Mouse (Mus musculus) spleen, adult 2 months (tissue): ENCODE measurements around the gene Mid1. TPM values are rescaled to one million over a fixed set of nuclear protein-coding genes. Genes with fewer than 3 reads are reported as not detected.
"Not testable (repeated sequence)": the region's sequence is repeated elsewhere in the genome, so short reads cannot be mapped to it uniquely, and the experiment has no call there.

ENCODE experiments used
- DNase-seq, 2 experiments: peaks; one replicate each; pipeline versions ENCODE4 v3.0.0 to v3.0.0-alpha.2; 2012 to 2021; ENCODE audit warnings: low spot score in 2 of 2, low read depth in 1 of 2
- H3K27ac ChIP-seq: fragments of 200-500 bp; 2 replicates; pipeline ENCODE4 v1.5.1; 2012; ENCODE audit warnings: low read length, inconsistent platforms; ENCODE audit not compliant: insufficient read depth
- H3K27me3 ChIP-seq: fragments of 200-500 bp; 2 replicates; pipeline ENCODE4 v1.6.1; 2012; ENCODE audit warnings: mild to moderate bottlenecking, moderate library complexity, low read length, inconsistent platforms; ENCODE audit not compliant: control insufficient read depth, insufficient read depth
- H3K36me3 ChIP-seq: fragments of 200-500 bp; 2 replicates; pipeline ENCODE4 v1.6.1; 2012; ENCODE audit warnings: mild to moderate bottlenecking, low read length, inconsistent platforms; ENCODE audit not compliant: control insufficient read depth, insufficient read depth
- H3K4me1 ChIP-seq: fragments of 200-500 bp; 2 replicates; pipeline ENCODE4 v1.6.1; 2011; ENCODE audit warnings: inconsistent platforms; ENCODE audit not compliant: control insufficient read depth, insufficient read depth, insufficient read length
- H3K4me3 ChIP-seq: fragments of 200-500 bp; 2 replicates; pipeline ENCODE4 v1.5.1; 2011; ENCODE audit warnings: mild to moderate bottlenecking, inconsistent platforms; ENCODE audit not compliant: insufficient read depth, insufficient read length; ENCODE audit errors: extremely low read depth
- WGBS: fragments of 180-500 bp; shearing (Covaris S2); methylation state at CpG from one replicate; pipeline ENCODE4 v1.1.7; 2018; 5-methylcytosine and 5-hydroxymethylcytosine counted together
- polyA plus RNA-seq: library from polyadenylated mRNA; depleted of rRNA; stranded (reverse); fragments of >200 nt; gene quantifications from 2 replicates; pipeline ENCODE4 v1.2.3, GENCODE M21; 2012

Gene Mid1
- polyA plus RNA-seq, 1 experiment = 4.1 TPM

DNA sequence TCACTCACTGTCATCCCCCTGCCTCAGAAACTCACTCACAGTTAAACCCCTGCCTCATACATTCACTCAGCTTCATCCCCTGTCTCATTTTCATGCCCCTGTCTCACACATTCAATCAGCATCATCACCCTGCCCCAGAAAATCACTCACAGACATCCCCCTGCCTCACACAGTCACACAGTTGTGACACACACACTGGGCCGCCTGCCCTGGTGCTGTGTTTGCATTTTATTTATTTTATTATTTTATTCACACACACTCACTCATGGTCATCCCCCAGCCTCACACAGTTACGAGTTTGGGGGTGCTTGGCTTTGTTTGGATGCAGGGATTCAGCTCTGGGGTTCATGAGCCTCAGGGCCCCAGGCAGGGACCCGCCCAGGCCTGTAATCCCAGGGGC lies 323.6 kb downstream of the Mid1 start:
- not testable (repeated sequence) for H3K27me3 ChIP-seq, H3K4me1 ChIP-seq, H3K27ac ChIP-seq, H3K4me3 ChIP-seq, H3K36me3 ChIP-seq
- DNase-seq = peak in 1 of 2 experiments; percentile 38
- WGBS = 43% methylated on average over 3 of the region's 3 CpGs

DNA sequence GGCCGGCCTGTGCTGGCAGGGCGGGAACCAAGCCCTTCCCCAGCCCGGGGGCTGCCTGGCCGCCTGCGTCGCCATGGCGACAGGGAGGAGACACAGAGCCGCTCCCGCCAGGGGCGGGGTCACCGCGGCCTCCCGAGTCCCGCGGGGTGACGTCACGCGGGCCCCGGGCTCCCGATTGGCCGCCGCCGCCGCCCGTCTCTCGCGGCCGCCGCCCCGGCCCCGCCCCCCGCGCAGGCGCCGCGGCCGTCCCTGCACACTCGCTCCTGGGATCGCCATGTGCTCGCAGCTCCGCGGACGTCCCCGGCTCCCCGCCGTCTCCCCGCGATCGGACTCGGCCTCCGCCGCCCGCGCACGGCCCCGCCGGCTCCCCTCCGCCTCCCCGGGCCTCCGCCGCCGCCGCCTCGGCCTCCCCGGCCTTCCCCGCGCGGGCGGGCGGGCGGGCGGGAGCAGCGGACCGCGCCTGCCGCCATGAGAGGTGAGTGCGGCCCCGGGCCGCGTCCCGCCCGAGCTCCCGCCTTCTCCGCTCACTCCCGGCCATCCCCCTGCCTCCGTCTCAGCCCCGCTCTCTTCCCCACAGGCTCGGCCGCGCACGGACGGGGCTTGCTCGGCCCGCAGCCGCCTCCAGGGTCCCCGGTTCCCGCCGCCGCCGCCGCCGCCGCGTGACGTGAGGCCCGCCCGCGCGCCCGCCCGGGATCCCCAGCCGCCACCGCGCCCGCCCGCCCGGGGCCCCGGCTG lies 324.2 kb downstream of the Mid1 start, which contains the start of gene Gm21887:
Gene Gm21887, plus strand, starts transcription at position 644 of the 735 bp plus-strand sequence.
- H3K4me1 ChIP-seq, H3K27me3 ChIP-seq, H3K36me3 ChIP-seq: not testable (repeated sequence)
- WGBS = 79% methylated on average over 116 of the region's 118 CpGs
- H3K27ac ChIP-seq = peak within 1 kb of the TSS; percentile 87
- DNase-seq = peak; percentile 98 to 99
- H3K4me3 ChIP-seq = peak within 1 kb of the TSS; percentile 96

DNA sequence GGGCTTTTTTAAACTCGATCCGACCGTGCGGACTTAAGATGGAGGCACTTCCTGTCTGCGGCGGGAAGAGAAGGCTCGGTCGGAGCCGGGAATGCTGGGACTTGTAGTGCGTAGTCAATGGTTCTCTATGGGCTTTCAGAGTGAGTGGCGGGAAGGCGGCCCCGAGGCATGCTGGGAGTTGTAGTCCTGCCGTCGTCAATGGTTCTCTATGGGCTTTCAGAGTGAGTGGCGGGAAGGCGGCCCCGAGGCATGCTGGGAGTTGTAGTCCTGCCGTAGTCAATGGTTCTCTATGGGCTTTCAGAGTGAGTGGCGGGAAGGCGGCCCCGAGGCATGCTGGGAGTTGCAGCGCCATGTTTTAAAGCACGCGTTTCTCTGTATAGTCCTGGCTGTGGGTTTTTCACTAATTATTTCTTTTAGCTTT lies 324.8 kb downstream of the Mid1 start:
- not testable (repeated sequence) for H3K36me3 ChIP-seq, H3K27ac ChIP-seq, H3K27me3 ChIP-seq, H3K4me1 ChIP-seq
- H3K4me3 ChIP-seq = peak overlapping the region; percentile 96
- DNase-seq = peak; percentile 100
- WGBS = 53% methylated on average over 25 of the region's 25 CpGs

DNA sequence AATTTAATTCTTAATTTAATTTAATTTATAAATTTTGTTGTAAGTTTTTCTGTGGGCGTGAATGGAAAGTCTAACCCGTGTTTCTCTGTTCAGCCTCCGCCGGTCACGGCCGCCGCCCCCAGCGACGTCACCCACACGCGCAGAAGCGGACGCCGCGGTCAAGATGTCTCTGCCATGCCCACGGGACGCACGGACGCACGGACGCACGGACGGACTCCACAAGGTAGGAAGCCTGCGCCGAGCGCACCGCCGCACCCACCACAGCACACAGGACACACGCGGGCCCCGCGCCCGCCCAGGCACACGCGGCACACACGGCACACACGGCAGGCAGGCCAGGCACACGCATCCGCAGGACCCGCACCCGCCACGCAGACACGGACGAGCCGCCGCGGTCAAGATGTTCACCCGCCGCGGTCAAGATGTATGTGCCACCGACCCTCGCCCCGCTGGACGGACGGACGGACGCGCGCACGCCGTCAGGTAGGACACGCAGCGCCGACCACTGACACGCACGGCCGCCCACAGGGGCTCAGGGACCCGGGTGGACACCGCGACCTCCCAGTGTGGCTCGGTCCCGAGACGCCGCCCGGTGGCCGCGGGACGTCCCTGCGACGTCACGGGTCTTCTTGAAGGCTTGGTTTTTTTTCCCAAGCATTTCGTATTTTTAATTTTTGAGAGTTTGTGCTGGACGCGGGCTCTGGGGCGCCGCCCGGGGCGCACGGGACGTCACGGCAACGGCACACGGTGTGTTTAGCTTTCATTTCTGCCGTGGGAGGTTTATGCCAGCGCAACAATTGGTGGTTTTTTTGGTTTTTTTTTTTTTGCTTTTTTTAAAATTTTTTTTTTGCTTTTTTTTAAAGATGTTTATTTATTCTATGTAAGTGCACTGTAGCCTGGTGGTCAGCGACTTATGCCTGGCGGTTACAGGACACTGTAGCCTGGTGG lies 325.9 kb downstream of the Mid1 start:
- H3K4me3 ChIP-seq, H3K36me3 ChIP-seq, H3K27me3 ChIP-seq, H3K27ac ChIP-seq, H3K4me1 ChIP-seq: not testable (repeated sequence)
- DNase-seq = peak; percentile 80 to 94
- 86% methylated on average over 97 of the region's 97 CpGs for WGBS

DNA sequence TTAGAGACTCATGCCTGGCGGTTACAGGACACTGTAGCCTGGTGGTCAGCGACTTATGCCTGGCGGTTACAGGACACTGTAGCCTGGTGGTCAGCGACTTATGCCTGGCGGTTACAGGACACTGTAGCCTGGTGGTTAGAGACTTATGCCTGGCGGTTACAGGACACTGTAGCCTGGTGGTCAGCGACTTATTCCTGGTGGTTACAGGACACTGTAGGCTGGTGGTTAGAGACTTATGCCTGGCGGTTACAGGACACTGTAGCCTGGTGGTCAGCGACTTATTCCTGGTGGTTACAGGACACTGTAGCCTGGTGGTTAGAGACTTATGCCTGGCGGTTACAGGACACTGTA lies 326.5 kb downstream of the Mid1 start:
- not testable (repeated sequence) for DNase-seq, H3K4me1 ChIP-seq, H3K36me3 ChIP-seq, H3K4me3 ChIP-seq, H3K27me3 ChIP-seq, H3K27ac ChIP-seq
- WGBS = 85% methylated on average over 7 of the region's 10 CpGs

DNA sequence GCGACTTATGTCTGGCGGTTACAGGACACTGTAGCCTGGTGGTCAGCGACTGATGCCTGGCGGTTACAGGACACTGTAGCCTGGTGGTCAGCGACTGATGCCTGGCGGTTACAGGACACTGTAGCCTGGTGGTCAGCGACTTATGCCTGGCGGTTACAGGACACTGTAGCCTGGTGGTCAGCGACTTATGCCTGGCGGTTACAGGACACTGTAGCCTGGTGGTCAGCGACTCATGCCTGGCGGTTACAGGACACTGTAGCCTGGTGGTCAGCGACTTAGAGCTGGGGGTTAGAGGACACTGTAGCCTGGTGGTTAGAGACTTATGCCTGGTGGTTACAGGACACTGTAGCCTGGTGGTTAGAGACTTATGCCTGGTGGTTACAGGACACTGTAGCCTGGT lies 328.4 kb downstream of the Mid1 start:
- not testable (repeated sequence) for H3K27ac ChIP-seq, H3K4me3 ChIP-seq, DNase-seq, H3K4me1 ChIP-seq, H3K27me3 ChIP-seq
- H3K36me3 ChIP-seq = peaks cover 14% of the 10 kb centered on the region
- no CpG with 5 or more reads among the region's 13 CpGs for WGBS

DNA sequence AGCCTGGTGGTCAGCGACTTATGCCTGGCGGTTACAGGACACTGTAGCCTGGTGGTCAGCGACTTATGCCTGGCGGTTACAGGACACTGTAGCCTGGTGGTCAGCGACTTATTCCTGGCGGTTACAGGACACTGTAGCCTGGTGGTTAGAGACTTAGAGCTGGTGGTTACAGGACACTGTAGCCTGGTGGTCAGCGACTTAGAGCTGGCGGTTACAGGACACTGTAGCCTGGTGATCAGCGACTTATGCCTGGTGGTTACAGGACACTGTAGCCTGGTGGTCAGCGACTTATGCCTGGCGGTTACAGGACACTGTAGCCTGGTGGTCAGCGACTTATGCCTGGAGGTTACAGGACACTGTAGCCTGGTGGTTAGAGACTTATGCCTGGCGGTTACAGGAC lies 329.0 kb downstream of the Mid1 start:
- H3K27me3 ChIP-seq, H3K4me3 ChIP-seq, H3K27ac ChIP-seq, DNase-seq, H3K4me1 ChIP-seq: not testable (repeated sequence)
- H3K36me3 ChIP-seq = peaks cover 19% of the 10 kb centered on the region
- WGBS = 82% methylated on average over 6 of the region's 13 CpGs

DNA sequence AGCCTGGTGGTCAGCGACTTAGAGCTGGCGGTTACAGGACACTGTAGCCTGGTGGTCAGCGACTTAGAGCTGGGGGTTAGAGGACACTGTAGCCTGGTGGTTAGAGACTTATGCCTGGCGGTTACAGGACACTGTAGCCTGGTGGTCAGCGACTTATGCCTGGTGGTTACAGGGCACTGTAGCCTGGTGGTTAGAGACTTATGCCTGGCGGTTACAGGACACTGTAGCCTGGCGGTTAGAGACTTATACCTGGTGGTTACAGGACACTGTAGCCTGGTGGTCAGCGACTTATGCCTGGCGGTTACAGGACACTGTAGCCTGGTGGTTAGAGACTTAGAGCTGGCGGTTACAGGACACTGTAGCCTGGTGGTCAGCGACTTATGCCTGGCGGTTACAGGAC lies 330.9 kb downstream of the Mid1 start:
- not testable (repeated sequence) for H3K27me3 ChIP-seq, H3K27ac ChIP-seq, DNase-seq, H3K4me3 ChIP-seq, H3K4me1 ChIP-seq
- H3K36me3 ChIP-seq = peaks cover 22% of the 10 kb centered on the region
- WGBS = 91% methylated on average over 12 of the region's 12 CpGs
